Mouse (Mus musculus) CD4-positive, CD25-positive, alpha-beta regulatory T cell, adult 4 months (primary cell): ENCODE results near the gene Fars2. TPM values are rescaled to one million over a fixed set of nuclear protein-coding genes. Genes with fewer than 3 reads are reported as not detected.

Experiments used
- ATAC-seq: one replicate; pipeline ENCODE4 v1.8.0; 2017
- polyA plus RNA-seq, 2 experiments: library from polyadenylated mRNA; unstranded; fragments of 100-300 nt; shearing (Covaris generic); gene quantifications; one replicate each; pipeline ENCODE4 v1.2.1; 2017

The Fars2 gene
- polyA plus RNA-seq, 2 experiments from 2014 or later = 37.6 to 44.7 TPM

DNA sequence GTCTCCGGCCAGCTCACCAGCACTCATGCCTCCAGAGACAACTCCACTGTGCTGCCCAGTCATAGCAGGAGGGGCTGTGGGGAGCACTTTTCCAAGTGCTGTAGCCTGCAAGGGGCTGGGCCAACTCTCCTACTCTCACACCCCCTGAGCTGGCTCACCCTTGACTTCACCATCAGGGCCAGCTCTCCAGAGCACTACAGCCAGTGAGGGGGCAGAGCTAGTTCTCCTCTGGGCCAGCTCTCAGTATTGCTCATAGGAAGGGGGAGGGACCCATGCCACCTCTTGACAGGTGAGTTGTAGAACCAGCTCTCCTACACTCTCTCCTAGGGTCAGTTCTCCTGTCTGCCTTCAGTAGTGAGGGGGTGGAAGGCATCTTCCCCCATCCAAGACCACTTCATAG, 413.6 kb downstream of the Fars2 start:
- ATAC-seq = no peak

DNA sequence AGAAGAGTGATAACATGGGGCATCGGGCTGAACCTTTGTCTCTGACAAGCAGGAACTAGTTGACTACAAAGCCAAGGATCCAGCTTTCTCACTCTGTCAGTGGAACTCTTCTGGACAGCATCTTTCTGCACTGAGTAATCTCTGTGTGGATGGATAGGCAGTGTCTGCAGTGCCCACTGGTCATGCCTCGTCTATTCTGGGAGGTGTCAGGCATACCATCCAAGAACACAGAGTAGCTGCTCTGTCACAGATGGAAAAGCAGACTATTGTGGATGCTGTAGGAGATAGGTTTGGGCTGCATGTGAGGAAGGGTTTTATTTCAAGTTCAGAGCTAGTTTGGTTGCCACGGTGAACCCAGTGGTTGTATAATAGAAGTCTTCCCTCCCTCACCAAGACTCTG, 414.7 kb downstream of the Fars2 start:
- no peak for ATAC-seq

- ATAC-seq = no peak
These were observed 415.9 kb downstream of the Fars2 start for GRCm38 (mm10) chr13:36533071-36533470.

DNA sequence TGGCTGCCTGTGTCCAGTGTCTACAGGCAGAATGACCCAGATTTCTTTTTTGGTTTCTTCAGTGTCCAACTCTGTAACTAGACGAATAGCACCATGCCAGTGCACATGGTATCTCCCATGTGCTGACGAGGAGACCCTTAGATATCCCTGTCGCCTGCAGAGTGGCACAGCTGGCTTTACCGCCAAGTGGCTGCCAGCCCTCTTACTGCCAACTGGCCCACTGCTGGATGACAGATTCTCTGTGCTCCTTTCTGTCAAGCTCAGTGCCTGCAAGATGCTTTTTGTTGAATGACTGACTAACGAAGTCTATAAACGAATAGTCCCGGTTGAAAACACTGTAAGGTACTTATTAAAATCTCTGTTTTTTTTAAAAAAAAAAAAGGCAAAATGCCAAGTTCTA, 416.3 kb downstream of the Fars2 start:
- ATAC-seq = no peak

GRCm38 (mm10) chr13:36533966-36534540, 416.8 kb downstream of the Fars2 start:
- ATAC-seq = no peak

DNA sequence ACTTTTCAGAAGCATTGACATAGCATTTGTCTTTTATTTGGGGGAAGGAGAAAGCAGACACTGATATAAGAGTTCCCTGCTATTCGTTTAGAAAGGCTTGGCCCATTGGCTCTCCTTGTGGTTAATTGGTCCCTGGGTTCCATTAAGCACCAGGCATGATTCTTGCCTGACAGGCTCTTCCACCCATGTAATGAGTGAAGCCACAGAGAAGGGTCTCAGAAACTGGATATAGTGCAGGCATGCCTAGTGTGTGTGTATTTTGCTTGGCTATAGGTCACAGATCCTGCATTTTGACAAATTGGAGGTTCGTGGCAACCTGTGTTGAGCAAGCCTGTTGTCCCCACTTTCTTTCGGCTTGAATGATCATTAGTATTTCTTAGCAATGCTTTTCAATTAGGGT, 420.4 kb downstream of the Fars2 start:
- no peak for ATAC-seq

- no peak for ATAC-seq
These were observed 421.2 kb downstream of the Fars2 start for GRCm38 (mm10) chr13:36538385-36538784.

DNA sequence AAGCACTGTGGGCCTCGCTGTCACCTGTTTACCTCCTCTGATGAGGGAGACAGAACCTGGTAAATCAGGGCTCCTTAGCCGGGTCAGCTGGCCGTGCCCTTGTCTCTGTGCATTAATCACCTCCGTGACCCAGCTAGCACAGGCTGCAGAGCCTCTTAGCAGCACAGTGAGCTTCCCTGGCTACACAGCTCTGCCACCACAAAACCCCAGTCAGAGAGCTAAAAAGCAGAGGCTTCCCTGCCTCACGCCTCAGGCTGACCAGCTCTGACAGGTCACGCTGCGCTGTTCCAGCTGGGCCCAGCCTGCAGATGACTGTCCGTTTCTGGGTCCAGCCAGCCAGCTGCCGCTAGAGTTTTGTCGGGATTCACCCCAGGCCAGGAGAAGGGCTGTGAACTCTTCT, 423.0 kb downstream of the Fars2 start:
- ATAC-seq = no peak

DNA sequence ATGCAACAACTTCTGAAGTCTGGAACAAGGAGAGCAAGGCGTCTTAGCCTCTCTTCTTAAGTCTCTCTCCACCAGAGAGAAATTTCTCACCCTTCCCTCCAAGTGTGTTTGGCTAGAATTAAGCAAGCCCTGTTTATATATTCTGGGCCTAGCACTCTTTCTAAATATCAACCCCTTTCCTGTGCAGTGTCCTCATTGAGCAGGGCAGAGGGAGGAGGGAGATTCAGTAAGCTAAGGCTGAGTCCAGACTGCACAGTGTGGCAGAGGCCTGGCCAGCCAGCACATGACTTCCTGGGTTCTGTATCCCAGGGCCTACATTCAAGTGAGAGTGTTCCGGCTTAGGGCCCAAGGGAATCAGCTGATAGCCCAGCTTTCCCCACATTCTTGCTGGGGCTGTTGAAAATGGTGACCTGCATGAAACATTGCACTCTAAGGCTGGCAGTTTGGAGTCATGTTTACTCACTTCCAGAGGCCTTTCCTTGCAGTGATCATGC, 424.1 kb downstream of the Fars2 start:
- no peak for ATAC-seq

DNA sequence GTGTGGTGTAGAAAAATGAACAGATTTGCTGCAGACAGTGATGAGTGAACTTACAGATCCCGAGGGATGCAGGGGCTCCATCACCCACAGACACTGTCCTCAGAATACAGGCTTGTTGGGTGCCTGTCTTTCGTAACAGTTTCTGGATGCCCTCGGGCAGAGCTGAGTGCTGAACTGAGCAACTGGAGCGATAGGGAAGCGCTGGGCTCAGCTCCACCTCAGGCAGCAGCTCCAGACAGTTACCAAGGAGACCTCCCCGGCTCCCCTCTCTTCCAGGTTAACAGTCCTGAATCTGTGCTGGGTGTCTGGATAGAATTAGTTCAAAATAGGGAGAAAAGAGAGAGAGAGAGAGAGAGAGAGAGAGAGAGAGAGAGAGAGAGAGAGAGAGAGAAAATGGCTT, 433.5 kb downstream of the Fars2 start:
- no peak for ATAC-seq

- ATAC-seq = no peak
These were observed 435.5 kb downstream of the Fars2 start for GRCm38 (mm10) chr13:36552522-36553246.

DNA sequence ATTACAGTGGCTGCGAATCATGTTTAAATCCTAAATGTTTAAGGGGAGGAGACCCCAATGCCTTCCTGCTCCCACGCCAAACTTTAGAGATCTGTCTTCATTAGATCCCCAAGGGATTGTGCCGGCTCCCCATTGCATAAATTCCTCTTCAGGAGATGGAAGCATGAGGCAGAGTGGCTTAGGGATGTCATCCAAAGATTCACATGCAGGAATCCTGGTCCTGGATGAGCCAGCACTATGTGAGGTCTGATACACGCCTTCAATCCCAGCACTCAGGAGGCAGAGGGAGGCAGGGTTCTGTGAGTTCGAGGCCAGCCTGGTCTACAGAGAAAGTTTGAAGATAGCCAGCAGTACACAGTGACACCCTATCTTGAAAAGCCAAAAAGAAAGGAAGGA, 436.0 kb downstream of the Fars2 start:
- ATAC-seq = no peak

DNA sequence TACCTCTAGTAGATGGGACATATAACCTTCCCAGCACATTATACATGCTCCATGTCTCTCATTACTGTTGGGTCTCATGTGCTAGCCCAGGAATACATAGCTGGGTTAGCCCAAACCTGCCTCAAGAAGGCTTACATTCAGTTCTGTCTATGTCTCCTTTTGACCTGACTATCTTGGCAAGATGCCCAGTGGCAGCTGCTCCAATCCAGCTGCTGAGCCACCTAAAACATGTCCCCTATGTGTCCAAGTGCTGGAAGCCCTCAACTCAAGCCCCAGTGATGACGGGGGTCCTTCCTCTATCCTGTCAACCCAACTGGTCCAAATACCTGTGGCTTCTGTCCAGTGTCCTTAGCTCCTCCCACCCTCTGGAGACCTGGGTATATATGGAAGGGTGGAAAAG, 437.5 kb downstream of the Fars2 start:
- no peak for ATAC-seq

GRCm38 (mm10) chr13:36562447-36563441, 445.5 kb downstream of the Fars2 start:
- no peak for ATAC-seq

DNA sequence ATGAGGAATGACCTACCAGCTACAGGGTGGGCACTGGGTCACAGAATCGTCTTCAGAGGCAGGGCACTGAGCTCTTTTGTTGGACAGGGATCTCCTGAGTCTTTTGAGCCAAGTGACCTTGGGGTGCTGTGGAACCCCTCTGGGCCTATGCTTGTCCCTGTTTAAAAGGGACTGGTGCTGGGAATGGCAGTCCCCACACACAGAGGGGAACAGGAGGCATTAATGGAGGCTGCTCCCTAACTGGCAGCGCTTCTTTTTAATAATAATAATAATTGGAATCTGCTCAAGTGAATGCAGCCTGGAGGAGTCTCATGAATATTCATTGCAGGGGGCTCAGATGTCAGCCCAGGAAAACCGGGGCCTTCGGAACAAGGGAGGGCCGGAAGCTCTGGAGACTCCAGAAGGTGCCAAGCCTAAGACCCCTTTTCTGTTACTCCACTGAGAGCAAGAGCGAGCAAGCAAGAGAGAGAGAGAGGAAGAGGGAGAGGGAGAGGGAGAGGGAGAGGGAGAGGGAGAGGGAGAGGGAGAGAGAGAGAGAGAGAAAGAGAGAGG, 447.6 kb downstream of the Fars2 start:
- no peak for ATAC-seq

DNA sequence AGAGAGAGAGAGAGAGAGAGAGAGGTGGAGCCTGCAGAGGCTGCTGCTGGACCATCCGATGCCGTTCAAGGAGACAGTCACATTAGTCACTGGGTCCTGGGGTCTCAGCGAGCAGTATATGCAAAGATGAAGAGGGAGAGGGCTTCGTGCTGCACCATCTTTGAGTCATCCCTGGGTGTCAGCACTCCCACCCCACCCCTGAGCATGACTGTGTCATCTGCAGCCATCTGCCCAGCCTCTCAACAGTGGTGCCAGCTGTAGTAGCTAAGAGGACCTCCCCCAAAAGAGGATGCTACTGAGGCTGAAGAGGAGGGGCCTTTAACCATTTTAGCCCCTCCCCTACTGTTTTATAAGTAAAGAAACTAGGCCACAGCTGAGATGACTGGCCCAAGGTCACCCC, 459.6 kb downstream of the Fars2 start:
- no peak for ATAC-seq

GRCm38 (mm10) chr13:36577916-36578568, 460.8 kb downstream of the Fars2 start:
- ATAC-seq = no peak

GRCm38 (mm10) chr13:36578569-36579333, 461.5 kb downstream of the Fars2 start:
- no peak for ATAC-seq

DNA sequence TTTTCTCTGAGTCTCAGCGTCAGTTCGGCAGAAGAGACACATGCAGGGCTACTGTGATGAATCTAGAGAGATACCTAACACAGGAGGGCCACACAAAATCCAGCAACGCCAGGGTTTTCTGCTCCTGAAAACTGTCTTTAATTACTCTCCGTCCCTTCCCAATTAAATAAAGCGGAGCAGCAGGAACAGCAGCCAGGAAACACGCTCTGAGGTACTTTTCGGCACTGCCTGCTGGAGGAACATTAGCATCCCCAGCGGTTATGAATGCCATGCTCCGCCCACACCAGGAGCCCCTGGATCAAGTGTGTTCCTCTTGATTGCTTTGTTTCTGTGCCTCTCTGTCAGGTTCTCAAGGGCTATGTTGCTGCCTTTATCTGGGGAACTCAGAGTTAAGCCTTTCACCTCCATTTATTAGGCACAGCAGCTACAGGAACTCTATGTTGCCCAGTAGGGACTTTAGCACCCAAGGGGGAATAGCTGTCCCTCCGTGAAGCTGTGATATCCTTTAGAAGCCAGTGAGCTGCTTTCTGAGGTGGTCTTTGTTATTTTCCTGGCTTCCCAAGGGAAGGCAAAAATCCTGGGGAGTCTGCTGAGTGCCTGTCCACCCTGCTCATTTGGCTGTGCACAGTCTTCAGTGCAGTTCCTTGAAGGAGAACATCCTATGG, 465.3 kb downstream of the Fars2 start:
- no peak for ATAC-seq

DNA sequence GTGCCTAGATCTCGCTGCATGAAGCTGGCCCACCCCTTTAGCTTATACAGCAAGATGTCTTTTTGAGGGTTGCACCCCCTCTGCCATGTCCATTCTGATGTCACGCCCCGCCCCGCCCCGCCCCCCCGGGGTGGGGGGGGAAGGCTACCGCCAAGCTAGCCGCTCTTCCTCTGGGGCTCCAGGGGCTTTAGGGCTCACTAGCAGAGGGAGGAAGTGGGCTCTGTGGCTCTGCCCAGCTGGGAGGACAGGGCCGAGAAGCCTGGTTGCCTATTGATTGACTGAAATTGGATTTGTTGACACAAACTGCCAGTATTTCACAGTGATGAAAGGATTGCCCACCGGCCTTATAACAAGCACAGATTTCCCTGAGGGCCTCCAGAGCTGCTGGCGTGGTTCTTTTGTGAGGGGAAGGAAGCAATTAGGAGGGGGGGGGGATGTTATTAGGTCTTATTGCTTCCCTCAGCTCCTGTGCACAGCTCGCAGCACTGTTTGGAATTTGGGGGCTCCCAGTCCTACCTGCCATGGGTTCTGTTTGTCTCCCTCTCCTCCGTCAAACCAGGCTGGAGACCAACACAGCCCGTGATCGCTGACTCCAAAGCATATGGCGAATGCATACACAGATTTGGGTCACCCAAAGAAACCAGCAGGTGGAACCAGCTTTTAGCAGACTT, 466.4 kb downstream of the Fars2 start:
- ATAC-seq = no peak
